Mouse (Mus musculus) kidney, postnatal 4 days (tissue): ENCODE measurements around the gene Mars.
"Not testable (repeated sequence)": the region's sequence is repeated elsewhere in the genome, so short reads cannot be mapped to it uniquely, and the experiment has no call there.

ENCODE experiments used
- DNase-seq, 2 experiments: peaks; one replicate each; pipeline ENCODE4 v3.0.0; 2021; ENCODE audit warnings: mixed read lengths in 2 of 2

Mars gene

DNA sequence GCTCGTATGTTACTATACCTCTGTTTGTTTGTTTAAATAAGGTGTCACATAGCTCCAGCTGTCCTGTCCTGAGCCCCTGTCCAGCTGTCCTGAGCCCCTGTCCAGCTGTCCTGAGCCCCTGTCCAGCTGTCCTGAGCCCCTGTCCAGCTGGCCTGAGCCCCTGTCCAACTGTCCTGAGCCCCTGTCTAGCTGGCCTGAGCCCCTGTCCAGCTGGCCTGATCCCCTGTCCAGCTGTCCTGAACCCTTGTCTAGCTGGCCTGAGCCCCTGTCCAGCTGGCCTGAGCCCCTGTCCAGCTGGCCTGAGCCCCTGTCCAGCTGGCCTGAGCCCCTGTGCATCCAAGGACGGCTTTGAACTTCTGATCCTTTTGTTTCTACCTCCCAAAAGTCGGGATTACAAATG, 2.4 kb downstream of the Mars start:
- not testable (repeated sequence) for DNase-seq

DNA sequence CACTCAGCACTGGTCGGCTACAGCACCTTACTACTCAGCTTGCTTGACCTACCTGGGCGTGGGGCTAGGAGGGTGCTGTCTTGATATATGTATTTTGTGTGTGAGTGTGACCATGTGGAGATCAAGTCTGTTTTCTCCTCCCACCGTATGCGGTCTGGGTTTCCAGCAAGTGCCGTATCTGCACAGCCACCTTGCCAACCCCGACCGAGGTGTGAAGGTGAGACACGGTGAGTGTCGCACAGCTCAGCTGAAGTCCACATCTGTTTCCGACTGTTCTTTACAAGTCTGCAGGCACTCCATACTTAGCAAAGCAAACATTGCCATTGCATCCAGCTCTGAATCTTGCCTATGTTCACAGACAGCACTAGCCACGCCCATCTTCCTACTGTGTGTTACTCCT, 8.4 kb downstream of the Mars start:
- DNase-seq, result no peak

DNA sequence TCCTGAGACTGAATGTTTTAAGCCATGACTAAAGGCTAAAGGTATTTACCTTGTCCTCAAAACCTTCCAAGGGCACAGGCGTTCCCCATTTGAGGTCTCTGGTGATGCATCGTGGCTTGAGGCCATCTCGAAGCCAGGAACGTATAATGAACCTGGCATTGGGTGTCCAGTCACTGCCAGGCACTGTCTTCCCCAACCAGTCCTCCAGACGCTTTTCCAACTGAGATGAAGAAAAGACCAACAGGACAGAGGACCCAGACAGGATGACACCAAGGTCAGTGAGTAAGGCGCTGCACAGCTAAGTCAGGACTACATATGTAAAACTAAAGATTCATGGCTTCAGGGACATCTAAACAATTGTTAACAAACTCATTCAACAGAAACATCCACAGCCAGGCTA, 11.2 kb downstream of the Mars start:
- DNase-seq, result no peak

- no peak for DNase-seq
These were observed 14.3 kb downstream of the Mars start for GRCm38 (mm10) chr10:127297015-127297871.

- no peak for DNase-seq
These were observed 15.4 kb downstream of the Mars start for GRCm38 (mm10) chr10:127295986-127296794.

GRCm38 (mm10) chr10:127294895-127295510, 16.6 kb downstream of the Mars start:
- DNase-seq, result no peak

- no peak for DNase-seq
These were observed 17.9 kb downstream of the Mars start for GRCm38 (mm10) chr10:127293590-127294113.

DNA sequence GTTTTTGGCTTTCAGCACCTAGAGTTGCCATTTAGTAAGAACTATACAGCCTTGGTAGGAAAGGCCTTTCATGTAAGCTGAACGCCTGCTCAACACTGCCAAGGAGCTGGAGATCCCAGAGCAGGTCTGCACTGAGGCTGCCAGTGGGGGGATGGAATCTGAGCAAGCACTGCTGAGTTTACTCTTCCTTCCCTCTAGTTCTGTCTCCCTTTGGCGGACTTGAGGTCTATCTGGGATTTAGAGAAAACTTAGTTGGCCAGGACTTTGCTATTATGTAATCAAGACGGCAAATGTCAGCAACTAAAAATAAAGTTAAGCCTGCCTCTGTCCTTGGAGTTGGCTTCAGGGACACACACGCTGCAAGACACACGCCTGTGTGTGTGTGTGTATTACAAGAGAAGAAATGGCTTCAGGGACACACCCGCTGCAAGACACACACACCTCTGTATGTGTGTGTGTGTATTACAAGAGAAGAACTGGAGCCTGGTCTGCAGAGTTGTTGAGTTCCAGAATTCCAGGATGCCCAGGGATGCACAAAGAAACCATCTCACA, 18.5 kb downstream of the Mars start:
- DNase-seq, result no peak

DNA sequence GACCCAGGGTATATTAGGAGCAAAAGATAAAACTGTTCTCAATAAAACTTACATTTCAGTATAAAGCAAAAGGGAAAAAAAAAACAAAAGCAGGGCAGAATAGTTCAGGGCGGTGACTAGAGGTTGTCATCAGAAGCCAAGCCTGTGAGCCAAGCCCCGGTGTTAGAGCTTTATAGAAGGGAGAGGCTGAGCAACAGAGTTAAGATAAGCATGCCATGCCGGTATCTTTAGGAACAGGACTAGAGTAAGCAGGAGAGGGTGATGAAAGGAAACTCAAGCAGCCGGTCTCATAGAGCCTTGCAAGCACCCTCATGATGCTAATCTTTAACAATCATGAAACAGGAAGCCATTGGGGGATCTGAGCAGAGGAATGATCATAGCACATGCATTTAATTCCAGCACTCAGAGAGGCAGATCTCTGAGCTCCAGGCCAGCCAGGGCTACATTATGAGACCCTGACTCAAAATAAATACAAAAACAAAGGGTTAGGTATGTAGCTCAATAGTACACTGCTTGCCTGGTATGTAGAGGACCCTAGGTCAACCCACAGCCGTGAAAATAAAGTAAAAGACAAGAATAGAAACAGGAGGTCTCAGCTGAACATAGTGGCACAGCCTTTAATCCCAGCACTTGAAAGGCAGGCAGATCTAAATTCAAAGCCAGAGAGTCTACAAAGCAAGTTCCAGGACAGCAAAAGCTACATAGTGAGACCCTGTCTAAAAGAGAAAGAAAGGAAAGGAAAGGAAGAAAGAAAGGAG, 19.5 kb downstream of the Mars start:
- DNase-seq, result no peak

DNA sequence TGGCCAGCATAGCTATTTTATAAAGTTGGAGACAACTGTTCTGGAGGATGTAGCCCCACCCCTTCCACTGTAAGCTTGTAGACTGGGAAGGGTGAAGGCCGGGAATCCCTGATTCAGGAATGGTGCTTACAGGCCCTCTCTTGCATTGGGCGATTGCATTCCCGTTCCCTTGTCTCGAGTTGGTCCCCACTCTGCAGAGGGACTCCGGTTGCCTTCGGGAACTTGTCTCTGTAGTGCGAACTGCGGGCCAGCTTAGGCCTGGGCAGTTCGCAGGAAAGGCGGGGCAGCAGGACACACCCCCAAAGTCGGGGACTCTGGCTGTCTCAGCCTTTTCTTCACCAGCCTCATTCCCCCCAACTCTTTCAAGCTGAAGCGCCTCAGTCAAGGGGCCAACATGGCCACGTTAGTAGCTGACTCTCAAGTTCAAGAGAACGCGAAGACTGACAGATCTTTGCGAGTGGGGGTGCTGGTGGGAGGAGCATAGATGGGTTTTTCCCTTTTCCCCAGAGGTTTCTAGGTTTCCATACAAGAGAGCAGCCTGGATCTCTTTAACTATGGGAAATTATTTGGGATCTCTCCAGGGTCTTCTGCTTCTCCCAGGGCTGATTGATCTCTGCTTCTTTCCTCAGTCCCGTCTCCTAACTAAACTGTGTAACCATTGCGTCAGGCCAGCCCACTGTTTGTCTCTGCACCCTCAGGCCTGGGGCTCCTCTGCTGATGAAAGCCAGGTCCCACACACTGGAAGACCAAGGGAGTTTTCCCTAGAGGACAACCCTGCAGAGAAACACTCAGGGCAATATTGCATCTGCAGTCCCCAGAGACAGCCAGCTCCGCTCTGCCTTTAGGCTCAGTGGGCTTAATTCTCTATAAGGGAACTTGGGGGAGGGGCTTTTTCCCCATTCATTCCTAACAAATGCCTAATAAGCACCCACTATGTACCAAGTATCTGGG, 20.4 kb downstream of the Mars start:
- DNase-seq, result peak; percentile 72 to 81

DNA sequence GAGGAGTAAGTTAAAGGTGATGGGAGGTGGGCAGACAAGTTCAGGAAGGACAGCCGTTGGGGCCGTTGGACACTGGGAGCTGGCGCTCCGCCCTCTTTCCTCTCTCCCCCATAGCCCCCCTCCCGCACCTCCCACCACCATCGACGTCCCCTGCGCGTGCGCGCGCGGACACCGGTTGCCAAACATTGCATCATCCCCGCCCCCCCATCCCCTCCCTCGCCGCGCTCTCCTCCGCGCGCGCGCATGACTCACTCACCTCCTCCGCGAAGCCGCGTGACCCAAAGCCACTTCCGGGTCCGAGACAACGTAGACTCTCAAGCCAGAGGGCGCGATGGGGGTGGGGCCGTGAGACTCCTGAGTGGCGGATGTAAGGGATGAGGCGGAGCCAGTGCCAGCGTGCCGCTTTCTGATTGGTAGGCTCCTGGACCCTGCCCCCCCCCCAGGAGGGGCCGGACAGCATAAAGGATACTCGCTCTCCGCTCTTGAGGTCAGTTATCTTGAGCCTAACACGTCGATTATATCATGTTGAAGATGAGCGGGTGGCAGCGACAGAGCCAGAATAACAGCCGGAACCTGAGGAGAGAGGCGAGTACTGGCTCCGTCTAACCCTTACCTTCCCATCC, 21.2 kb downstream of the Mars start:
- peak; percentile 100 for DNase-seq

GRCm38 (mm10) chr10:127289573-127290191, 21.9 kb downstream of the Mars start:
- peak; percentile 55 to 74 for DNase-seq

GRCm38 (mm10) chr10:127288800-127289572, 22.6 kb downstream of the Mars start, which contains the start of gene Mbd6:
Gene Mbd6 (minus strand): TSS chr10:127289018.
- peak; percentile 90 to 95 for DNase-seq

DNA sequence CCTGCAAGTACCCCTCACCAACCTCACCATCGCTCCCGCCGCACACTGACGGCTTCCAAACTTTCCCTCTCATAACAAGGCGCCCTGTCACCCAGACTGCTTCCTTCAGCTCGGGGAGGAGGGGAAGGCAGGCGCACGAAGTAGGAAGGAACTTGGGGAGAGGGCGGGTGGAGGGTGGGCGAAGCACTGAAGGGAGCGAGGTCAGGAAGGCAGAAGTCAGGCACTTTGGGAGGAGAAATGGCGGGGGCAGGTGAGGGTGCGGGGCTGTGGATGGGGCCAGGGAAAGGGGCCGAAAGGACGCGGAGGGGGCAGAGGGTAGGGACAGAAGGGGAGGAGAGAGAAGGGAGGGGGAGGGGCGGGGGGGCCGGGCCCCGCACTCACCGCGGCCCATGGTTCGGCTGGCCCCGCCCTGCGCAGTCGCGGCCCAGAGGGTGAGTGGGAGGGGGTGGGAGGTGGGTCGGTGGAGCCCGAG, 23.2 kb downstream of the Mars start:
- DNase-seq, result peak; percentile 76 to 80

- DNase-seq, result no peak
These were observed 23.7 kb downstream of the Mars start for GRCm38 (mm10) chr10:127287936-127288293.

DNA sequence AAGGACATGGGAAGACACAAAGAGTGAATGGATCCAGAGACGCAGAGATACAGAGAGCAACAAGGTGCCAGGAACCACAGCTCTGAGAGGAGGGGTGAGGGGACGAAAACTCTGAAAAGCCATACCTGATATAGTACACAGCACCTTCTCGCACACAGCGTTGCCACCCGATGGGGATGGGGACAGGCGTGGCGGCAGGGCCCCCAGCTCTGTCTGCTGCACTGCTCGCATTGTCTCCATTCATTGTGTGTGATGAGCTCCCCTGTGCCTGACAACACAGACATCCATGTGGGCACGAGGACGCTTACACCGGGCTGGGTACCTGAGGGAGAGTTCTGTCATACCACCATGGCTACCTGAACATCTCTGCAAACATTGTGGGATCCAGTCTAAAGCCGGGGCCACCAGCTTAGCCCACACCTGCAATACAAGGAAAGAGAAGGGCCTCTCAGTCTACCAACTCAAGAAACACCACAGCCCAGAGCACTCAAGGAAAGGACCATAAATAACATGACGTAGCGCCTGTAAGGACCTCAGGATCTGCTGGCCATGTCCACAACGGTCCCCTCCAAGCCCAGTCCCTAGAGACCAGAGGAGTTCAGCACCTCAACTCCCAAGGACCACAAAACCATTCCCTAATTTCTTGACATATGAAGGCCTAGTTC, 24.2 kb downstream of the Mars start:
- no peak for DNase-seq

DNA sequence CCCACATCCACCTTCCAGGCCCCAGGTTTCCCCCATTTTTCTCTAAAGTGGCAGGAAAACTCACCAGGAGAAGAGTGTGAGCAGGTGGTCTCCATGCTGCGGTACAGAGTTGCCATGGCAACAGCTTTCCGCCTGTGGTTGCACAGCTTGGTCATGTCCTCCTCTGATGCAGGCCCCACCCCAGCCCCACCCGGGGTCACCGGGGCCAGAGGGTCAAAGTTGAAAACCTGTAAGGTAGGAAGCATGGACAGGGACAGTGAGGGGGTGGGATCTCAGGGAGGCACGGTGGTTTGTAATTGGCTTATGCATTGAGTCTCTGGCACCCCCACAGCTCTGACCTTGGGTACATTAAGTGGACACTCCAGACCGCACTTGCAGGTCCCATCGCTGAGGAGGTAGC, 24.9 kb downstream of the Mars start:
- DNase-seq, result no peak

GRCm38 (mm10) chr10:127286194-127286593, 25.4 kb downstream of the Mars start:
- DNase-seq, result no peak
